1 mouse cellular context compared by ENCODE assay signal in the genomic region with DNA sequence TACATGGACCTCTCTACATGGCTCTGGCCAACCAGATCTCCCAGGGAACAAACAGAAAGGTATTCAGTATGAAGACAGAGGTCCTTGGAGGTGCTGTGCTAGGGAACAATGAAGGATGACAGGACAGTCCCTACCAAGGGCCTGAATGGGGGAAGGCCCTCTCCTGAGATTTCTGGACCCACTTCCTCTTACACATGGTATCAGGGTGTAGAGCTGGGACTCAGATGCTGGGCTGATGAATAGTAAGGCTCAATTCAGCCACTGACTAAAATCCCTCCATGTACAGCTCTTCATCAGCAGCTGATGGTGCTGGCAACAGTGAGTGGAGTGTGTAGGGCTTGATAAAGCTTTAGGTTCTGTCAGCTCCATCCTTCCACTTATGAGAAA.
TF ChIP-seq lines count a peak whose summit lies in the region.

No protein-coding gene starts in this region.

TF ChIP-seq in MEL, 35 proteins besides CTCF, POLR2A, EP300 and RAD21 (continued from another document):
- TF ChIP-seq USF1 (IDR thresholded peaks at IDR 0.05; ENCODE audit: low read depth, low read length) (no peak), MYC (IDR thresholded peaks at IDR 0.05; ENCODE audit: low read depth, low read length) (no peak), NELFE (IDR thresholded peaks at IDR 0.05; ENCODE audit: low read depth, low read length) (no peak), MAZ (IDR thresholded peaks at IDR 0.05; ENCODE audit: low read depth, low read length) (no peak), TAL1 (IDR thresholded peaks at IDR 0.05; ENCODE audit: low read length) (no peak)
